Mouse (Mus musculus): ENCODE measurements at regions not wholly inside any gene's neighbourhood (a gene's known extent, or its start where the extent isn't known, plus 50 kb on each side); places are given as distances from the start of the nearest gene placed in this dataset.

DNA sequence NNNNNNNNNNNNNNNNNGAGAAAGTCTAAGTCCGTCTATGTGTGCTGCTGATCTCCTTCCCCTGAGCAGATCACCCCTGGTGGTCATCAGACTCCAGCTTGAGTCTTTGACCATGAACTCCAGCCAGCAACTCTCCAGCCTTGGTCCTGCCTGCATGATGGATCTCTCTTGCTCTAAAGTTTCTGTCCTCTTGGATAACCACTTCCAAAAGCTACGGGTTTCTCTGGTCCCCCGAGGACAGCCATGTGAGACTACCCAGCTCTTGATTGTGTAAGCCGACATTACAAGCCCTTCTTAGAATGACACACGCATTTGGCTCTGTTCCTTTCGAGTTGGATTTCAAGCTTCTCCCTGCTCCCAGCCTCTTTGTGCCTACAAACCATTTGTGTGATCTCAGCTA is 66.4 kb upstream of the Lrpprc start:
- TF ChIP-seq GATA1 (IDR thresholded peaks at IDR 0.05; ENCODE audit: low read length), result no peak
- TF ChIP-seq TAL1 (IDR thresholded peaks at IDR 0.05; ENCODE audit: low read length), result no peak

Data from erythroblast, embryonic 14.5 days (primary cell).